Mouse (Mus musculus): ENCODE results near the gene Clec2d.

DNA sequence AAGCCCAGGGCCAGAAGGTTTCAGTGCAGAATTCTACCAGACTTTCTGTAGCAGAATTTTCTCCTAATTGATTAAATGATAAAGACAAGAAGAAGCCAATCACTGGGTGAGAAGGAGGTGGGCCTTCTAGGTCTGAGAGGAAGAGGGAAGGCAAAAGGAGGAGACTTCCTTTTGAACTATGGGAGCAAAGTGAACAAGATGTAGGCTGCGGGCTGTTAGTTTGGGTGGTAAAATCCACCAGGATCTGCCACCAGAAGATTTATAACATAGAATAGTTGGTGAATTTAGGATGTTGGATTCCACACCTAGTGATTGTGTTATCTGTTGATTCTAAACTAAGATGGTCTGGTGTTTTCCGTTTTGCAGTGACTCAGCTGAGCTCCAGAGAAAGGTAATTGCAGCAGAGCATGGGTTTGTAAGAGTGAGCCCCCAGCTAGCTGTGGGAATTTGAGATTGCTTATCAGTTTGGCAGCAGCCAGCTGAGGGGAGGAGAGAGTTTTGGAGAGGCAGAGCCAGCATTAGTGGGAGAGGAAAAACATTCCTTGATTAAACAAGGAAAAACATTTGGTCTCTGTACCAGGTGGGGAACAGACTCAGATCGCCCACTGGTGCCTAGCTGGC lies 39.6 kb downstream of the Clec2d start:
- TF ChIP-seq POLR2A (IDR thresholded peaks at IDR 0.05; ENCODE audit: control insufficient read depth in 1 of 2, insufficient read depth in 1 of 2, low read depth in 1 of 2, low read length in 2 of 2, poor library complexity in 1 of 2): no peak
- TF ChIP-seq CTCF (IDR thresholded peaks at IDR 0.05 in 2 of 3, conservative IDR thresholded peaks at IDR 0.05 in 1 of 3; ENCODE audit: control insufficient read depth in 1 of 3, insufficient read depth in 1 of 3, low read depth in 2 of 3, low read length in 3 of 3, poor library complexity in 1 of 3, severe bottlenecking in 1 of 3): no peak
- peak; percentile 47 for TF ChIP-seq TAL1 (IDR thresholded peaks at IDR 0.05; ENCODE audit: low read length)
- no peak for TF ChIP-seq ELF1 (IDR thresholded peaks at IDR 0.05; ENCODE audit: low read depth, low read length)
- no peak for TF ChIP-seq MAX (IDR thresholded peaks at IDR 0.05; ENCODE audit: low read length)
- TF ChIP-seq ETS1 (IDR thresholded peaks at IDR 0.05; ENCODE audit: low read depth, low read length): peak; percentile 95
